Mouse (Mus musculus) layer of hippocampus, adult 6 months (tissue): ENCODE data around the gene Cdc123. TPM values are rescaled to one million over a fixed set of nuclear protein-coding genes. Genes with fewer than 3 reads are reported as not detected.

Experiments
- long read RNA-seq, 2 experiments: library from polyadenylated mRNA; unstranded; transcript quantifications; one replicate each; pipeline ENCODE4 v2.0.0; 2019 to 2020
- polyA plus RNA-seq: library from polyadenylated mRNA; unstranded; fragments of <200 nt; fragmentation: Nextera tagmentation; gene quantifications from 2 replicates; pipeline ENCODE4 v1.2.3, GENCODE M21; 2021

Cdc123 gene
- 190 and 201 TPM in 2 replicates for polyA plus RNA-seq
- long read RNA-seq, experiment 1, transcript Cdc123-201 (13 exons, 1,827 nt), result major isoform, 93 of 135 reads
- long read RNA-seq, experiment 1, partial matches to known transcripts, result 17 of 135 reads
- long read RNA-seq, experiment 1, other reads (novel, unspliced or antisense), result 23 of 135 reads
- long read RNA-seq, experiment 2, transcript Cdc123-201 (13 exons, 1,827 nt), result major isoform, 272 of 327 reads
- long read RNA-seq, experiment 2, partial matches to known transcripts, result 3 of 327 reads
- long read RNA-seq, experiment 2, other reads (novel, unspliced or antisense), result 51 of 327 reads

GRCm38 (mm10) chr2:5844873-5845631 is at the start of gene Cdc123, which contains the start of gene Nudt5:
Gene Cdc123, minus strand, starts transcription at chr2:5845164.
Gene Nudt5, plus strand, starts transcription at chr2:5845019.

GRCm38 (mm10) chr2:5862834-5863233 is 17.9 kb upstream of the Cdc123 start, which contains the start of gene Gm13199:
Gene Gm13199, minus strand, starts transcription at chr2:5862934.

Other genes starting within 250 kb of the Cdc123 start
- 37.9 and 52.7 TPM in 2 replicates for gene Camk1d, start 130.6 kb downstream of the Cdc123 start, polyA plus RNA-seq
- 14.9 and 17.4 TPM in 2 replicates for gene Nudt5, start 145 bp downstream of the Cdc123 start, polyA plus RNA-seq
- not detected in 2 replicates for gene Gm13199, start 17.8 kb upstream of the Cdc123 start, polyA plus RNA-seq
- gene Sec61a2, start 50.3 kb upstream of the Cdc123 start, polyA plus RNA-seq, result 29.7 and 31.8 TPM in 2 replicates
- 0.84 and 1.2 TPM in 2 replicates for gene Dhtkd1, start 97.6 kb upstream of the Cdc123 start, polyA plus RNA-seq
- gene Upf2, start 106.3 kb upstream of the Cdc123 start, polyA plus RNA-seq, result 4.7 and 4.8 TPM in 2 replicates